Mouse (Mus musculus): ENCODE measurements around the gene Nek9. TPM values are rescaled to one million over a fixed set of nuclear protein-coding genes. Genes with fewer than 3 reads are reported as not detected.

Nek9 gene
- total RNA-seq, 1 experiment: 20.4 TPM

DNA sequence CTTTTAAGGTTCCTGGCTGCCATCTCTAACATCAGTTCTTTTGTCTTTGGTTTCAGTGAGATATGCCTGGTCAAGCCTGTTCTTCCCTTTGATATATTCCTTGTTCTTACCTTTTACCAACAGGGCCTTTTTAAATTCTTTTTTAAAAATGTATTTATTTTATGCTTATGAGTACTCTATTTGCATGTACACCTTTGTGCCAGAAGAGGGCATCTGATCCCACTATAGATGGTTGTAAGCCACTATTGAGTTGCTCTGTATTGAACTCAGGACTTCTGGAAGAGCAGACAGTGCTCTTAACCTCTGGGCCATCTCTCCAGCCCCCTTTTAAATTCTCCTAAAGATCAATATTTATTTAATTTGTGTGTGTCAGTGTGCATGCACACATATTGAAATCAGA is 46.3 kb downstream of the Nek9 start:
- TF ChIP-seq MAFK (IDR thresholded peaks at IDR 0.05; ENCODE audit: insufficient read depth, low read depth, low read length) (no peak), HCFC1 (IDR thresholded peaks at IDR 0.05; ENCODE audit: borderline replicate concordance, insufficient read depth, low read length) (no peak), ZNF384 (IDR thresholded peaks at IDR 0.05; ENCODE audit: low read depth, low read length) (no peak), CHD2 (IDR thresholded peaks at IDR 0.05; ENCODE audit: low read depth, low read length) (no peak), ZC3H11A (IDR thresholded peaks at IDR 0.05; ENCODE audit: borderline replicate concordance, low read depth, low read length) (no peak)
- no peaks in the 10 kb centered on the region for H3K36me3 ChIP-seq (ENCODE audit: control insufficient read depth, insufficient read depth, low read length, poor library complexity, severe bottlenecking)
- no peak overlapping the region for H3K9ac ChIP-seq (ENCODE audit: insufficient read depth, low read depth, low read length, poor library complexity, severe bottlenecking)
- no peak for DNase-seq (ENCODE audit: low read depth, low spot score)
- no peak overlapping the region for H3K4me3 ChIP-seq (ENCODE audit: insufficient read depth in 1 of 2, low read depth in 1 of 2, low read length in 2 of 2, poor library complexity in 1 of 2, severe bottlenecking in 1 of 2)
- 0 out of 2 replicates have a peak, but pooled peaks cover 3% of the 10 kb centered on the region for H3K9me3 ChIP-seq (ENCODE audit: control insufficient read depth, insufficient read depth, low read depth, low read length)
- in situ Hi-C loops (cut with MboI; ENCODE audit: low sequenced_read_pairs in 2 of 2, unreplicated experiment in 2 of 2): no loop called here
- H3K27ac ChIP-seq (ENCODE audit: insufficient read depth, low read depth, low read length, poor library complexity, severe bottlenecking): no peak overlapping the region
- peaks cover 0 to 11% of the 10 kb centered on the region in 2 experiments; a peak in 1 of 4 replicates for H3K4me1 ChIP-seq (ENCODE audit: control insufficient read depth in 2 of 2, insufficient read depth in 2 of 2, low read length in 2 of 2, poor library complexity in 1 of 2)

DNA sequence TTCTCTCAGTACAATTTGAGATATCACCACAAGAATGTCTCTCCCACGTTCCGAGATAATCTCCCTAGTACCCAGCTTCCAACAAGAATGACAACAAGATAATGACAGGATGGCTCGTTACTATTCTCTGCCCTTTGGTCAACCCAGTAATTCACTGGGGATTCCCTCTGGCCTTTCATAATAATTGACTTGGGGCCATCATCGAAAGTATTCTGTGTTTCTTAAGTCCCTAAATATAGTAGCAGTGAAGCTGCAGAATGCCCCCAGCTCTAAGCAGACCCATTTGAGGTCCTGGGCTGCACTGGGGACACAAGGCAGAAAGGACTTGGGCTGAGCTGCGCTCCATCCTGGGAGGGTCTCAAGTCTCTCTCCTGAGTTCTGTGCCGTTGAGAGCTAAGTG is 46.9 kb downstream of the Nek9 start:
- no peaks in the 10 kb centered on the region for H3K36me3 ChIP-seq (ENCODE audit: control insufficient read depth, insufficient read depth, low read length, poor library complexity, severe bottlenecking)
- H3K9ac ChIP-seq (ENCODE audit: insufficient read depth, low read depth, low read length, poor library complexity, severe bottlenecking): no peak overlapping the region
- TF ChIP-seq HCFC1 (IDR thresholded peaks at IDR 0.05; ENCODE audit: borderline replicate concordance, insufficient read depth, low read length) (no peak), ZC3H11A (IDR thresholded peaks at IDR 0.05; ENCODE audit: borderline replicate concordance, low read depth, low read length) (no peak), CHD2 (IDR thresholded peaks at IDR 0.05; ENCODE audit: low read depth, low read length) (no peak), MAFK (IDR thresholded peaks at IDR 0.05; ENCODE audit: insufficient read depth, low read depth, low read length) (no peak), ZNF384 (IDR thresholded peaks at IDR 0.05; ENCODE audit: low read depth, low read length) (no peak)
- no peak overlapping the region for H3K27ac ChIP-seq (ENCODE audit: insufficient read depth, low read depth, low read length, poor library complexity, severe bottlenecking)
- H3K4me3 ChIP-seq (ENCODE audit: insufficient read depth in 1 of 2, low read depth in 1 of 2, low read length in 2 of 2, poor library complexity in 1 of 2, severe bottlenecking in 1 of 2): no peak overlapping the region
- peaks cover 0 to 11% of the 10 kb centered on the region in 2 experiments; a peak in 1 of 4 replicates for H3K4me1 ChIP-seq (ENCODE audit: control insufficient read depth in 2 of 2, insufficient read depth in 2 of 2, low read length in 2 of 2, poor library complexity in 1 of 2)
- in situ Hi-C loops (cut with MboI; ENCODE audit: low sequenced_read_pairs in 2 of 2, unreplicated experiment in 2 of 2): no loop called here
- DNase-seq (ENCODE audit: low read depth, low spot score): no peak
- H3K9me3 ChIP-seq (ENCODE audit: control insufficient read depth, insufficient read depth, low read depth, low read length): 0 out of 2 replicates have a peak, but pooled peaks cover 3% of the 10 kb centered on the region

DNA sequence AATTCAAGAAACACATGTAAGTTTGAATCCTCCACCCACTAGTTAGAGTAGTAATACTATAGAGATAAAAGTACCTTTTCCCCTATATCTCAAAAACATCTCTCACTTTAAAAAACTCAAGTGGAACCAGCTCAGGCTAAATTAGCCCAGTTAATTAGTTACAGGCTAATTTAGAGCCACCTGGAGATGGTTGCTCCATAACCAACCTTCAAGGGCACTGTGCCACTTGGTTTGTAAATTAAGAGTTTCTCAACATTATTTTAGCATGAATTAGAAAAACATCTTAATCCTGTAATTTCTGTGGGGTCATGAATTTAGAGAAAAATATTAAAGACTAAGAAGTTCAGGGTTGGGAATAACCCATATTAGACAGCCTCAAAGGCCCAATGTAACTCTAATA is 47.6 kb downstream of the Nek9 start:
- Histone ChIP-seq H3K27ac (ENCODE audit: insufficient read depth, low read depth, low read length, poor library complexity, severe bottlenecking) (no peak overlapping the region), H3K9ac (ENCODE audit: insufficient read depth, low read depth, low read length, poor library complexity, severe bottlenecking) (no peak overlapping the region), H3K4me3 (ENCODE audit: insufficient read depth in 1 of 2, low read depth in 1 of 2, low read length in 2 of 2, poor library complexity in 1 of 2, severe bottlenecking in 1 of 2) (no peak overlapping the region), H3K4me1 (ENCODE audit: control insufficient read depth in 2 of 2, insufficient read depth in 2 of 2, low read length in 2 of 2, poor library complexity in 1 of 2) (peaks cover 0 to 8% of the 10 kb centered on the region in 2 experiments; a peak in 1 of 4 replicates), H3K36me3 (ENCODE audit: control insufficient read depth, insufficient read depth, low read length, poor library complexity, severe bottlenecking) (no peaks in the 10 kb centered on the region), H3K9me3 (ENCODE audit: control insufficient read depth, insufficient read depth, low read depth, low read length) (0 out of 2 replicates have a peak, but pooled peaks cover 3% of the 10 kb centered on the region)
- no peak for DNase-seq (ENCODE audit: low read depth, low spot score)
- in situ Hi-C loops (cut with MboI; ENCODE audit: low sequenced_read_pairs in 2 of 2, unreplicated experiment in 2 of 2): no loop called here
- no peak for TF ChIP-seq HCFC1 (IDR thresholded peaks at IDR 0.05; ENCODE audit: borderline replicate concordance, insufficient read depth, low read length)
- TF ChIP-seq ZC3H11A (IDR thresholded peaks at IDR 0.05; ENCODE audit: borderline replicate concordance, low read depth, low read length): no peak
- TF ChIP-seq ZNF384 (IDR thresholded peaks at IDR 0.05; ENCODE audit: low read depth, low read length): no peak
- TF ChIP-seq MAFK (IDR thresholded peaks at IDR 0.05; ENCODE audit: insufficient read depth, low read depth, low read length): no peak
- TF ChIP-seq CHD2 (IDR thresholded peaks at IDR 0.05; ENCODE audit: low read depth, low read length): no peak

DNA sequence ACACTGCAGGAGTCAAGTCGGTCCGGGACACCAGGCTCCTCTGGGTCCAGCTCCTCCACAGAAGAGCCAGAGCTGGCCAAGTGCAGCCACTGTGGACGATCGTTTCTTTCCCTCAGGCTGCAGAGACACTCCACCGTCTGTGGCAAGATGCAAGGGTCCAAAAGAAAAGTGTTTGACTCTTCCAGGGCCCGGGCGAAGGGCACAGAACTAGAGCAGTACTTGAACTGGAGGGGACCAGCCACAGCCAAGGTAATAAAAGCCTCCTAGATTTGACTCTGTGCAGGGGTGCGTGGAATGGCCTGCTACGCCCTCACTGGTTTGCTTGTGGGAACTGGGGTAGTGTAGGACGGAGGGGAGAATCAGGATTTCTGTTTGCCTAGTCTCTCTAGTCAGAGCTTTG is 48.5 kb downstream of the Nek9 start:
- H3K9ac ChIP-seq (ENCODE audit: insufficient read depth, low read depth, low read length, poor library complexity, severe bottlenecking): no peak overlapping the region
- H3K27ac ChIP-seq (ENCODE audit: insufficient read depth, low read depth, low read length, poor library complexity, severe bottlenecking): no peak overlapping the region
- no peak for DNase-seq (ENCODE audit: low read depth, low spot score)
- TF ChIP-seq CHD2 (IDR thresholded peaks at IDR 0.05; ENCODE audit: low read depth, low read length) (no peak), HCFC1 (IDR thresholded peaks at IDR 0.05; ENCODE audit: borderline replicate concordance, insufficient read depth, low read length) (no peak), ZC3H11A (IDR thresholded peaks at IDR 0.05; ENCODE audit: borderline replicate concordance, low read depth, low read length) (no peak), MAFK (IDR thresholded peaks at IDR 0.05; ENCODE audit: insufficient read depth, low read depth, low read length) (no peak), ZNF384 (IDR thresholded peaks at IDR 0.05; ENCODE audit: low read depth, low read length) (no peak)
- H3K9me3 ChIP-seq (ENCODE audit: control insufficient read depth, insufficient read depth, low read depth, low read length): 0 out of 2 replicates have a peak, but pooled peaks cover 3% of the 10 kb centered on the region
- no peak overlapping the region for H3K4me3 ChIP-seq (ENCODE audit: insufficient read depth in 1 of 2, low read depth in 1 of 2, low read length in 2 of 2, poor library complexity in 1 of 2, severe bottlenecking in 1 of 2)
- peaks cover 0 to 5% of the 10 kb centered on the region in 2 experiments; a peak in 1 of 4 replicates for H3K4me1 ChIP-seq (ENCODE audit: control insufficient read depth in 2 of 2, insufficient read depth in 2 of 2, low read length in 2 of 2, poor library complexity in 1 of 2)
- no peaks in the 10 kb centered on the region for H3K36me3 ChIP-seq (ENCODE audit: control insufficient read depth, insufficient read depth, low read length, poor library complexity, severe bottlenecking)
- in situ Hi-C loops (cut with MboI; ENCODE audit: low sequenced_read_pairs in 2 of 2, unreplicated experiment in 2 of 2): no loop called here

Measured in ES-E14 (cell line).